Mouse (Mus musculus) neural tube, embryonic 14.5 days (tissue): ENCODE data around the gene Fam129a. TPM values are rescaled to one million over a fixed set of nuclear protein-coding genes. Genes with fewer than 3 reads are reported as not detected.

Experiments
- ATAC-seq: fragments of 200-750 bp; cut with Nextera tagmentation; 2 replicates; pipeline ENCODE4 v1.8.0; 2017; ENCODE audit warnings: low read depth, mild to moderate bottlenecking, moderate TSS enrichment, moderate library complexity
- H3K27ac ChIP-seq: fragments of 300-500 bp; sonication (generic); 2 replicates; pipeline ENCODE4 v1.5.1; 2014; ENCODE audit warnings: low read depth, mild to moderate bottlenecking, control low read depth, low read length, moderate library complexity, mixed read lengths
- H3K27me3 ChIP-seq: fragments of 300-500 bp; sonication (generic); 2 replicates; pipeline ENCODE4 v1.6.1; 2014; ENCODE audit warnings: low read length; ENCODE audit not compliant: control insufficient read depth, insufficient read depth
- H3K36me3 ChIP-seq: fragments of 300-500 bp; sonication (generic); 2 replicates; pipeline ENCODE4 v1.6.1; 2014; ENCODE audit warnings: low read length, mixed read lengths; ENCODE audit not compliant: control insufficient read depth, insufficient read depth
- H3K4me1 ChIP-seq: fragments of 300-500 bp; sonication (generic); 2 replicates; pipeline ENCODE4 v1.6.1; 2014; ENCODE audit warnings: low read length; ENCODE audit not compliant: control insufficient read depth, insufficient read depth
- H3K4me2 ChIP-seq: fragments of 300-500 bp; sonication (generic); 2 replicates; pipeline ENCODE4 v1.6.1; 2014; ENCODE audit warnings: mild to moderate bottlenecking, low read depth, low read length, control low read depth
- H3K4me3 ChIP-seq: fragments of 300-500 bp; sonication (generic); 2 replicates; pipeline ENCODE4 v1.5.1; 2014; ENCODE audit warnings: low read depth, low read length, control low read depth, mixed read lengths
- H3K9ac ChIP-seq: fragments of 300-500 bp; sonication (generic); replicated peaks from 2 replicates; pipeline ENCODE4 v1.6.1; 2014; ENCODE audit warnings: low read depth, mild to moderate bottlenecking, control low read depth, low read length, mixed read lengths
- H3K9me3 ChIP-seq: fragments of 300-500 bp; sonication (generic); 2 replicates; pipeline ENCODE4 v1.6.1; 2016; ENCODE audit warnings: low read length; ENCODE audit not compliant: control insufficient read depth
- WGBS: fragments of 180-500 bp; shearing (Covaris S2); extraction: QIAGEN DNeasy Blood & Tissue Kit; methylation state at CpG from one replicate; pipeline ENCODE4 v1.1.7; 2014; 5-methylcytosine and 5-hydroxymethylcytosine counted together
- polyA plus RNA-seq: library from polyadenylated mRNA; unstranded; fragments of >200 nt; fragmentation: Nextera tagmentation; extraction: Ambion mirVana; gene quantifications from 2 replicates; pipeline ENCODE4 v1.2.1, GENCODE M21; 2014

The Fam129a gene
- polyA plus RNA-seq, 1 experiment from 2014 or later: 2.4 TPM

DNA sequence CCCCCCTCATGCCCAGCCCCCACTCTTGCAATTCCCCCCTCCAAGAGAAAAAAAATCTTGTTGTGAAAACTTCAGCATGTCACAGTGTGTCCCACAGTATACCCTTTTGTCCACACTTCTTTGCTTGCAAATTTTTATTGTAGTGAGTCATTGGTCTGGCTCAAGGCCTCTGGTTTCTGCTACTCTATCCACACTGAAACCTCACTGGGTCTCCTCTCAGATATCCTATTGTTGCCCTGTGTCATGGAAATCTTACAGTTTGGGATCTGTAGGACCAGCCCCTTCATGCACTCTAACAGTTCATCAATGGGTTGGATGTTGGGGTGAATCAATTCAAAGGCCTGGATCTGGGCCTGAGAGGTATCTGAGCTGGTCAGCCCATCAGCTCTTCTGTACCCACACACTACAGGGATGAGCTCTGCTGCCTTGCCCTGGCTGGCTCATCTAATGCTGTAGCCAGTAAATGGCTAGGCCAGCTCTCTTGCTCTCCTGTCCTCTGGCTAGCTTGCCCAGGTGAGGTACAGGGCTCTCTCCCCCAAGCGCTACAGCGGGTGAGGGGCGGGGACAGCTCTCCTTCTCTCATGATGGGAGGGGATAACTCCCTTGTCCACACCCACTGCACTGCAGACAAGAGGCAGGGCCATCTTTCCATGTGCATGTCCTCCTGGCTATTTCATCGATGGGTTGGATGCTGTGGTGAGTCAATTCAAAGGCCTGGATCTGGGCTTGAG lies 109.1 kb downstream of the Fam129a start:
- H3K36me3 ChIP-seq: no peaks in the 10 kb centered on the region
- no peak overlapping the region for H3K27ac ChIP-seq
- H3K9me3 ChIP-seq: no peaks in the 10 kb centered on the region
- no peak for ATAC-seq
- WGBS: 97% methylated on average over 4 of the region's 4 CpGs
- peaks cover 4% of the 10 kb centered on the region; the same call in 1 of the 2 replicates for H3K4me1 ChIP-seq
- no peak overlapping the region for H3K4me3 ChIP-seq
- no peaks in the 10 kb centered on the region for H3K27me3 ChIP-seq
- no peak overlapping the region for H3K9ac ChIP-seq
- H3K4me2 ChIP-seq: no peak overlapping the region

DNA sequence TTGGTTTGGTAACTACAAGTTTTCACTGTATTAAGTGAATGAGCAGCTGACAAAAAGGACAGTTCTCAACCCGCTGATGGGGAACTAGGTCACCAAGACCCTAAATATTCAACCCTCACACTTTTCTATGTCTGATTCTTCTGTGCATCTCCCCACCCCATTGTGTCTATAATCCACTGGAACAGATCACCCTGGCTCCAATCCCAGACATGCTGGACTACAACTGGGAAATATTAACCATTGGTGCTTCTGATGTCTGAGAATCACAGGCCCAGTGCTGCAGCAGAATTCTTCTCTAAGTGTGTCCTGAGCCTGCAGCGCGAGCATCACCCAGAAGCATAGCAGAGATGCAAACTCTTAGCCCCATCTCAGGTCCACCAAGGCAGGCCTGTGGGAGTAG lies 110.0 kb downstream of the Fam129a start:
- Histone ChIP-seq H3K27ac (no peak overlapping the region), H3K9me3 (no peaks in the 10 kb centered on the region), H3K4me2 (no peak overlapping the region), H3K9ac (no peak overlapping the region), H3K4me3 (no peak overlapping the region), H3K27me3 (no peaks in the 10 kb centered on the region), H3K36me3 (no peaks in the 10 kb centered on the region), H3K4me1 (peaks cover 4% of the 10 kb centered on the region; the same call in 1 of the 2 replicates)
- ATAC-seq: no peak
- 82% methylated on average over 3 of the region's 3 CpGs for WGBS

GRCm38 (mm10) chr1:151682896-151683295 lies 111.9 kb downstream of the Fam129a start:
- ATAC-seq: no peak
- H3K36me3 ChIP-seq: no peaks in the 10 kb centered on the region
- H3K4me1 ChIP-seq: peaks cover 4% of the 10 kb centered on the region; the same call in 1 of the 2 replicates
- H3K27ac ChIP-seq: no peak overlapping the region
- H3K9ac ChIP-seq: no peak overlapping the region
- 94% methylated on average over 6 of the region's 6 CpGs for WGBS
- H3K4me2 ChIP-seq: no peak overlapping the region
- no peaks in the 10 kb centered on the region for H3K27me3 ChIP-seq
- no peak overlapping the region for H3K4me3 ChIP-seq
- H3K9me3 ChIP-seq: no peaks in the 10 kb centered on the region

GRCm38 (mm10) chr1:151684451-151684892 lies 113.5 kb downstream of the Fam129a start:
- H3K9me3 ChIP-seq: no peaks in the 10 kb centered on the region
- no peaks in the 10 kb centered on the region for H3K36me3 ChIP-seq
- H3K27ac ChIP-seq: peak overlapping the region; percentile 66
- peaks cover 4% of the 10 kb centered on the region; the same call in 1 of the 2 replicates for H3K4me1 ChIP-seq
- H3K4me2 ChIP-seq: no peak overlapping the region
- H3K9ac ChIP-seq: no peak overlapping the region
- H3K27me3 ChIP-seq: no peaks in the 10 kb centered on the region
- ATAC-seq: peak; percentile 32; the same call in 1 of the 2 replicates
- no peak overlapping the region for H3K4me3 ChIP-seq
- 45% methylated on average over 7 of the region's 7 CpGs for WGBS

- Histone ChIP-seq H3K36me3 (no peaks in the 10 kb centered on the region), H3K4me3 (no peak overlapping the region), H3K27ac (peak overlapping the region; percentile 66), H3K9ac (no peak overlapping the region), H3K4me2 (no peak overlapping the region), H3K4me1 (peaks cover 4% of the 10 kb centered on the region; the same call in 1 of the 2 replicates), H3K27me3 (no peaks in the 10 kb centered on the region), H3K9me3 (no peaks in the 10 kb centered on the region)
- WGBS: 78% methylated on average over 5 of the region's 5 CpGs
- no peak for ATAC-seq
Measured at GRCm38 (mm10) chr1:151684978-151685377, 114.0 kb downstream of the Fam129a start.

GRCm38 (mm10) chr1:151685666-151686309 lies 114.8 kb downstream of the Fam129a start:
- Histone ChIP-seq H3K9ac (no peak overlapping the region), H3K27ac (no peak overlapping the region), H3K36me3 (no peaks in the 10 kb centered on the region), H3K4me1 (peaks cover 4% of the 10 kb centered on the region; the same call in 1 of the 2 replicates), H3K4me2 (no peak overlapping the region), H3K27me3 (no peaks in the 10 kb centered on the region), H3K9me3 (no peaks in the 10 kb centered on the region), H3K4me3 (no peak overlapping the region)
- 24% methylated on average over 12 of the region's 12 CpGs for WGBS
- peak; percentile 52; the same call in 1 of the 2 replicates for ATAC-seq

DNA sequence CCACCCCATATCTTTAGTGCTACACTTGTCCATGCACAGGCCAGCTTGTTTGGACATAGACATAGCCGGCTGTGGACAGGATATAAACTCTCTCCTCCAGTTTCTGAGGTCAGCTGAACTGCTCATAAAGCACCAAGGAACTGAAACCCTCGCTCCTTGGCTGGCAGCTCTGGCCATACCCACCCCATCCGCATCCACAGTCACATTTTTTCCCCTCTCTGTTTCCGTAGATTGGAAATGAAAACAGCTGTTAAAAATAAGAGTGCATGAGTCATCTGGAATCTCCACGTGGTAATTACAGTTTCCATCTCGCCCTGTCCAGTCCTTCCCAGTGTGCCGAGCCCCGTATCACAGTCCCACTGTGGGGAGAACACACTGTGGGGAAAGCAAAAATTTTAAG lies 115.7 kb downstream of the Fam129a start:
- peaks cover 4% of the 10 kb centered on the region; the same call in 1 of the 2 replicates for H3K4me1 ChIP-seq
- no peak for ATAC-seq
- H3K9me3 ChIP-seq: no peaks in the 10 kb centered on the region
- no peak overlapping the region for H3K27ac ChIP-seq
- H3K9ac ChIP-seq: no peak overlapping the region
- H3K36me3 ChIP-seq: no peaks in the 10 kb centered on the region
- no peak overlapping the region for H3K4me2 ChIP-seq
- WGBS: 66% methylated on average over 8 of the region's 8 CpGs
- H3K4me3 ChIP-seq: no peak overlapping the region
- H3K27me3 ChIP-seq: no peaks in the 10 kb centered on the region

GRCm38 (mm10) chr1:151689032-151689431 lies 118.0 kb downstream of the Fam129a start:
- Histone ChIP-seq H3K9me3 (no peaks in the 10 kb centered on the region), H3K4me1 (peaks cover 4% of the 10 kb centered on the region; the same call in 1 of the 2 replicates), H3K27me3 (no peaks in the 10 kb centered on the region), H3K4me2 (no peak overlapping the region), H3K27ac (no peak overlapping the region), H3K9ac (no peak overlapping the region), H3K36me3 (no peaks in the 10 kb centered on the region), H3K4me3 (no peak overlapping the region)
- ATAC-seq: no peak
- 73% methylated on average over 5 of the region's 5 CpGs for WGBS

DNA sequence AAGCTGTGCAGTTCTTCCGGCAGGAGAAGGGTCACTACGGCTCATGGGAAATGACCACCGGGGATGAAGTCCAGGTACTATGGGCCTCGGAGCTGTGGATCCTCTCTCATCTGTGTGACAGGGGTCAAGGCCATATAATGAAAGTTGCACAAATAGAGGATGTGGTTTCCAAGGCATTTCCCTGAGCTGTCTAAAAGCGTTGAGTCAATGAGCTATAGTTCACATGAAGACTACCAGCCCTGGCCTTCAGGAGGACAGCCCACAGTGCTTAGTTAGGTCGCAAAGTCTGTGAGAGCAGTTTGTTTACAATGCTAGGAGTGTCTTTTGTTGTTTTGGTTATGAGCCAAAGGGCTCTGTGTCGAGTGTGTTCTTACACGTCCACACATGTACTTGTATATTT lies 118.6 kb downstream of the Fam129a start:
- no peak overlapping the region for H3K27ac ChIP-seq
- 81% methylated on average over 8 of the region's 8 CpGs for WGBS
- no peak for ATAC-seq

More for the DNA sequence above, 118.6 kb downstream of the Fam129a start:
- no peaks in the 10 kb centered on the region for H3K27me3 ChIP-seq
- no peak overlapping the region for H3K4me3 ChIP-seq
- no peaks in the 10 kb centered on the region for H3K36me3 ChIP-seq
- no peaks in the 10 kb centered on the region for H3K4me1 ChIP-seq
- H3K9me3 ChIP-seq: no peaks in the 10 kb centered on the region
- H3K9ac ChIP-seq: no peak overlapping the region
- H3K4me2 ChIP-seq: no peak overlapping the region
